Mouse (Mus musculus) hindbrain, embryonic 10.5 days (tissue): ENCODE results near the gene Kcnmb3. TPM values are rescaled to one million over a fixed set of nuclear protein-coding genes. Genes with fewer than 3 reads are reported as not detected.

ENCODE experiments used
- polyA plus RNA-seq: library from polyadenylated mRNA; unstranded; fragments of >200 nt; fragmentation: Nextera tagmentation; extraction: Ambion mirVana; gene quantifications from 2 replicates; pipeline ENCODE4 v1.2.1, GENCODE M21; 2016

Gene Kcnmb3
- polyA plus RNA-seq, 1 experiment from 2014 or later, result not detected

Other genes starting within 250 kb of the Kcnmb3 start
- gene Zmat3, start 126.2 kb downstream of the Kcnmb3 start, polyA plus RNA-seq, result 6.6 and 7.8 TPM in 2 replicates
- gene Pik3ca, start 94.6 kb downstream of the Kcnmb3 start, polyA plus RNA-seq, result 6.8 and 7.4 TPM in 2 replicates
- 37.8 and 42.6 TPM in 2 replicates for gene Zfp639, start 18.0 kb upstream of the Kcnmb3 start, polyA plus RNA-seq
- 24.8 and 24.9 TPM in 2 replicates for gene Mfn1, start 37.2 kb upstream of the Kcnmb3 start, polyA plus RNA-seq
- 46.1 and 49.3 TPM in 2 replicates for gene Gnb4, start 124.4 kb upstream of the Kcnmb3 start, polyA plus RNA-seq
- gene Actl6a, start 214.1 kb upstream of the Kcnmb3 start, polyA plus RNA-seq, result 244 and 272 TPM in 2 replicates
- 281 and 302 TPM in 2 replicates for gene Ndufb5, start 244.8 kb upstream of the Kcnmb3 start, polyA plus RNA-seq
- gene Mrpl47, start 245.4 kb upstream of the Kcnmb3 start, polyA plus RNA-seq, result 34.5 and 37.8 TPM in 2 replicates